Mouse (Mus musculus) thymus, adult 2 months (tissue): ENCODE results near the gene Ccdc22.

Experiments used
- CTCF ChIP-seq: fragments of 200-500 bp; IDR thresholded peaks from 2 replicates; pipeline ENCODE4 v1.5.1; 2012; ENCODE audit warnings: mild to moderate bottlenecking, control low read depth, low read length, moderate library complexity, borderline replicate concordance; ENCODE audit not compliant: control insufficient read depth, poor library complexity, insufficient read depth; ENCODE audit errors: extremely low read depth
- POLR2A ChIP-seq: fragments of 200-500 bp; IDR thresholded peaks from 2 replicates; pipeline ENCODE4 v1.6.1; 2012; ENCODE audit warnings: mild to moderate bottlenecking, low read length, control low read depth, moderate library complexity; ENCODE audit not compliant: control insufficient read depth, poor library complexity, insufficient read depth; ENCODE audit errors: extremely low read depth

DNA sequence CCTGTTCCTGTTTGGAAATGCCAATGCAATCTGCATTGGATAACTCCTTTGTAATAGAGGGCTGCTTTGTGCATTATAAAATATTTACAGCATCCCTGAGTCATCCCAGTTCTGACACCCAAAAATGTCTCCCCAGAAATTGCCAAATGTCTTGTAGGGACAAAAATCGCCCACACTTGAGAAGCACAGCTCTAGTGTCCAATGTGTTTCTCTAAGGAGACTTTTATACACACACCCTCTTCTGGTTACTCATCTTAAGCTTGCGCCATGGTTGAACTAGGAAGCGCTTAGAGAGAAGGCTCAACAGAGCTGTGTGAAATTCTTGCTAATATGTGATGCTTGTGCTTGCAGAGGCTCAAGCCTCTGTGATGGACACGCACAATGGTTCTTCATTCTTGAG lies 51.8 kb downstream of the Ccdc22 start:
- TF ChIP-seq CTCF (no peak), POLR2A (no peak)
